Comparison of ENCODE assay signal across 8 mouse cellular contexts in genomic region chr11:79992592-79993355, GRCm38 (mm10). TPM values are rescaled to one million over a fixed set of nuclear protein-coding genes. Genes with fewer than 3 reads are reported as not detected.
DNase-seq lines count a peak whose midpoint lies in the region; ATAC-seq lines count a peak whose summit lies in the region.

TSS of gene Suz12 (plus strand) at chr11:79993106.

- no peaks in the 10 kb centered on the region for H3K9me3 ChIP-seq in hindbrain, embryonic 16.5 days (ENCODE audit: control insufficient read depth, low read length)

- peak within 1 kb of the TSS; percentile 99 for H3K27ac ChIP-seq in hindbrain, embryonic 16.5 days (ENCODE audit: low read depth, low read length)
- peak within 1 kb of the TSS; percentile 75 for H3K27ac ChIP-seq in macrophage

- peak; percentile 99 for DNase-seq in WW6 (ENCODE audit: low read depth, low spot score)
- peak; percentile 90 to 98 for DNase-seq in cerebellum, postnatal 4 days (ENCODE audit: low spot score in 2 of 2)
- peak; percentile 93 for DNase-seq in gastrocnemius, adult 18-20 months (ENCODE audit: low spot score)
- peak; percentile 91 to 96 for DNase-seq in left cerebral cortex, adult 18-20 months (ENCODE audit: low spot score in 2 of 2)
- DNase-seq in right cerebral cortex, adult 18-20 months: peak; percentile 97
- DNase-seq in urinary bladder, postnatal 10 days (ENCODE audit: low spot score): peak; percentile 77

- no peaks in the 10 kb centered on the region for H3K27me3 ChIP-seq in hindbrain, embryonic 16.5 days (replicated peaks; ENCODE audit: control insufficient read depth, insufficient read depth, low read length)

- 0% methylated on average over 64 of the region's 74 CpGs for WGBS in hindbrain, embryonic 16.5 days
- WGBS in macrophage (ENCODE audit: missing documents): 2% methylated on average over 59 of the region's 74 CpGs

- H3K4me2 ChIP-seq in hindbrain, embryonic 16.5 days (ENCODE audit: low read length): peak within 1 kb of the TSS; percentile 80

- H3K36me3 ChIP-seq in hindbrain, embryonic 16.5 days (ENCODE audit: control insufficient read depth, insufficient read depth, low read length): no peaks in the 10 kb centered on the region
- H3K36me3 ChIP-seq in macrophage (ENCODE audit: inconsistent target): no peaks in the 10 kb centered on the region

- H3K9ac ChIP-seq in hindbrain, embryonic 16.5 days (ENCODE audit: low read depth, low read length): peak within 1 kb of the TSS; percentile 90

- peak within 1 kb of the TSS; percentile 86 for H3K4me3 ChIP-seq in hindbrain, embryonic 16.5 days (ENCODE audit: low read length)
- peak within 1 kb of the TSS; percentile 86 for H3K4me3 ChIP-seq in macrophage (ENCODE audit: inconsistent target)

- no peaks in the 10 kb centered on the region; the same call in 1 of the 2 replicates for H3K4me1 ChIP-seq in hindbrain, embryonic 16.5 days (ENCODE audit: control insufficient read depth, insufficient read depth, low read depth, low read length)

- H3K79me2 ChIP-seq in macrophage (ENCODE audit: inconsistent target): peaks cover 44% of the 10 kb centered on the region

- ATAC-seq in hindbrain, embryonic 16.5 days: peak; percentile 97

RNA-seq across cellular contexts. Expression of gene Suz12, which starts in this region (rescaled TPM):
- 10 to 100 TPM; 18.3 to 18.8 TPM for total RNA-seq in gastrocnemius, adult 18-20 months (2021)
- polyA plus RNA-seq in hindbrain, embryonic 16.5 days (2015; fragmentation: Nextera tagmentation; extraction: Ambion mirVana): 9.3 and 9.9 TPM in 2 replicates
- 10 to 100 TPM; 34.3 to 37.7 TPM for total RNA-seq in left cerebral cortex, adult 18-20 months (2021)
- 100 to 1,000 TPM in 1 of 26 experiments, 10 to 100 TPM in 25; 31.9 to 112 (median 70.3) TPM for total RNA-seq in macrophage (2018; cell fraction: chromatin; rRNA removed)
- total RNA-seq in macrophage (2018; cell fraction: cytosol; rRNA removed): 10 to 100 TPM; 26.0 to 35.5 (median 31.7) TPM
- total RNA-seq in macrophage (2018; cell fraction: nucleus; rRNA removed): 10 to 100 TPM; 25.6 to 94.2 (median 49.6) TPM
- 19.6 to 30.9 TPM (median 24.4 TPM) in 3 replicates for polyA plus RNA-seq in macrophage (2018)

Comparison
In these comparisons a context has a peak if more than half of its experiments do, and no peak if none do; other contexts are left out.
1. Peak in every context shown above with its lines: DNase-seq, ATAC-seq, H3K4me3 ChIP-seq and H3K27ac ChIP-seq.